Mouse (Mus musculus): ENCODE results near the gene Dpt.
"Not testable (repeated sequence)": the region's sequence is repeated elsewhere in the genome, so short reads cannot be mapped to it uniquely, and the experiment has no call there.

Dpt gene

DNA sequence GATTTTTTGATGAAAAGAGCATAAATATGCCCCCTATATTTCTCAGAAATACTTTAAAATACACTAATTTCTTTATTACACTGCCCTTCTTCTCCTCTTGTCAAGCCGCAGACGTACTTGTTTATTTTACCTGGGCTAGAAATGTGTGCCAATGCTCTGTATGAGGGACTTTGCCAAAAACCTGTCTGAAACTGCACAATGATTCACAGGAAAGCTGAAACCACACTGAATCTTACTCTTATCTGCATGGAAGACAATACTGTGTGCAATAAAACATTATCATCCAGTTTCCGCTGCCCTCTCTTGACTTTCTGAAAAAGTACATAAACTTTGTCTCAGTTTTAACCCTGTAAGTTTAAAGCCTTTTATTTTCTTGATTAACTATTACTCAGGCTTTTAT lies 20.9 kb downstream of the Dpt start:
- DNase-seq (ENCODE audit: low read depth, low spot score) = no peak

DNA sequence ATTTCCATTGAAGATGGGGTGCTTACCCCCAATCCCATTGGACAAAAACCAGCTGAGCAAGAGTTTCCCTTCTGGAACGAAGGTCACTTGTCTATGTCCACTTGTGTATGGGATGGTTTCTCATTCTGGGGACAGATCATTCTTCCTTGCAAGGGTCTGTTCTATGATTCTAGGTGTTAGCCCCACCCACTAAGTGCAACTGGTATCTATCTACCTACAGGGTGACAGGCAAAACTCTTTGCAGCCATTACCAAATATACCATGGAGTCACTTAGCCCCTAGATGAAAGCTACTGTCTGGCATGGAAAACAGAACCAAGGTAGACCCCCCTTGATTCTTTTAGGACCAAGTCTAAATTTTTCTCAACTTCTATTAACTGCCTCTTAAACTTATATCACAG lies 24.9 kb downstream of the Dpt start:
- no peak for DNase-seq (ENCODE audit: low read depth, low spot score)

DNA sequence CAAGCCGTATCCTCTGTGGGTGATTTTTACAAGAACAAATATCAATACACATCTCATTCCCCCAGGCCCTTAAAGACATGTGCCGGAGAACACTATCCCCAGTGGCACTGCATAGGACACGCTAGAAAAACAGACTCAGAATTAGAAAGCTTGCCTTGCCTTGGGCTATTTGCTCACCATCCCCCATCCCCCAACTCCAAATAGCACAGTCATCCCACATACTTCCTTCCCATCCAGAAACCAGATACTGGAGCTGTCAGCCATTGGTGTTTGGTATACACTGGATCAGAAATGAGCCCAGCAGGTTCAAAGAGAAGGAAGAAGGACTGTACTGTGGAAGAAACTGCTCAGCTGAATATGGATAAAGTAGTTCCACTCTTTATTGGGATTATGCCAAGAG lies 25.4 kb downstream of the Dpt start:
- DNase-seq (ENCODE audit: low read depth, low spot score) = no peak

DNA sequence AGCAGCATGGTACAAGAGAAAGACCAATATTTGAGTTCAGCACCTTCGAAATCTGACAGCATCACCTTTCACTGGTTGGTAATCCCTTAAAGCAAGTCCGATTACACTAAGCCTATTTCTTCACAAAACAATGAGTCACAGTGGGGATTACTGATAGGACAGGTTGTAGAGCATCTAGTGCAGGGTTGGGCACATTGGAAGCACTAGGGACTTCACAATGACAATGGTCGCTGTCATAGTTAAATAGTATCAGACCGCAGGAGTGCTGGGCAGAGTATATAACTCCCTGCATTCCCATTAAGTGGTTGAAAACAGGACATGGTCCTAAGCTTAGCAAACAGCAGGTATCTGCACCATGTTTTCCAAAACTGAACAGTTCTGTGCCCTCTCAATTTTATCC lies 25.8 kb downstream of the Dpt start:
- no peak for DNase-seq (ENCODE audit: low read depth, low spot score)

DNA sequence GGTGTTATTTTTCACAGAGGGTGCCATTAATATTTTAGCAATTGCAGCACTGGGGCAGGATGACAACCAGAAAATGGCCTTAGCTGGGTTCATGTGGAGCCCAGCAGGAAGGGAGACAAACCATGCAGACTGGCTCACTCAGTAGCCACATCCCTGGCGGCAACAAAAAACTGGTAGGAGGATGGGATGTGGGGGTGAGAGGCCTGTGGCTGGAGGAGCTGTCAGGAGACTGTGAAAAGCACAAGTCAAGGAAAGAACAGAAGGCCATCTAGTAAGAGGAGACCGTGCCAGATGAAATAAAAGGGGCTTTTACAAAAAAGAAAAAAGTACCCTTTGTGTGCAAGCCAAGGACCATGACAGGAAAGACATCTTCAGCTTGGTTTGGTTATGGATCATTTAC lies 28.5 kb downstream of the Dpt start:
- no peak for DNase-seq (ENCODE audit: low read depth, low spot score)

DNA sequence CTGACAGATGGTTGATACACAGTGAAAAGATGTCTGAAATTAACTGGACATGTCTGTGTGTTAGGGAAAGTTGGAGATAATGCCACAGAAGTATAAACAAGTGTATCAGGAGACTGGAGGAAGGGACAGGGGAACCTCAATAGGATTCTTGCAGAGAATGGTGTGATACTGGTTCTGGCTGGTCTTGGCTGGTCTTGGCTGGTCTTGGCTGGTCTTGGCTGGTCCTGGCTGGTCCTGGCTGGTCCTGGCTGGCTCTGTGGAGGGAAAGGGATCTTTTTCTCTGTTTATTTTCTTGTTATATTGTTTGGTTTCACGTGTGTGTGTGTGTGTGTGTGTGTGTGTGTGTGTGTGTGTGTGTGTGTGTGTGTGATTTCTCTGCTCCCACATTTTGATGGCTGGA lies 33.4 kb downstream of the Dpt start:
- no peak for DNase-seq (ENCODE audit: low read depth, low spot score)

DNA sequence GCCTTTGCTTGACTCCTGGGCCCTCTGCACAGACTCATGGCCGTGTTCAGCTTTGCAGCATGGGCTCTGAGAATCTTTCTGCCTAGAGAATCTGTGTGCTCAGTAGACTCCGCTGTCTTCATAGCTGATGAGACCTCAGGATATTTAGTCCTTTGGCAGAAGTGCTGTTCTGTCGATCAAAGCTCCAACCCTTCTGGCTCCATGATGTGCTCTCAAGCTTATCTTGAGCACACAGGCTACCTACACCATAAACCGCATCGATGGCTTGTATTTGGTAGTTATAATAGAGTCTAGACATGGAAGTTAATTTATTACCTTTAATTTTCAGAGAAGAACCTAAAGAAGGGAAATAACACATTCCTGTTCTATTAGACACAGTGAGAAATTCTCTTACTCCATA lies 36.0 kb downstream of the Dpt start:
- DNase-seq (ENCODE audit: low read depth, low spot score) = no peak

DNA sequence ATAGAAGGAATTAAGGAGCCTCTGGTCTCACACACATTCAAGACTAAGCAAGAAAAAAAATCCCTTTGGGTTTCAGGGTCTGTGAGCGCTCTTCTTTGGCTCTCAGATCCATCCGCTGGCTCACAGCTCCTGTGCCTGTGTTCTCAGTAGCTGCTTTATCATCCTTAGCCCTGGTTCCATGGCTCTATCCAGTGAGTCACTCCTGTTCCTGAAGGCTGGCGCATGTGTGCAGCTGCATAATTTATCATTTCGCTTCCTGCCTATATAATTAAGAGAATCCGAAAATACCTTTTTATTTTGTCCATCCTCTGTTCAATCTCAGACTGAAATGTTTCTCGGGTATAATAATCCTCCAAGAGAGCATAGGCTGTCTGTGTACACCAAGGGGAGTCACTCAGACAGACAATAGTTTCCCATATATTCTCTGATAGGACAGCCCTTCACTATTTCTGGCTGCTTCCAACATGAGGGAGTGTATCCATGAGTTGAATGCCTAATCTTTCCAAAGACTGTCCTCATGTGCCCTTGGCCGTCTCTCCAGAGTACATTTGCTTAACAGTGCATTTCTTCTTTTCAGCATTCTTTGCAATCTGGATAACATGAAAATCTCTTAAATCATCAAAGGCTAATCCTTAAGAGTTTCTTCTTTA lies 52.3 kb downstream of the Dpt start:
- no peak for DNase-seq (ENCODE audit: low read depth, low spot score)

DNA sequence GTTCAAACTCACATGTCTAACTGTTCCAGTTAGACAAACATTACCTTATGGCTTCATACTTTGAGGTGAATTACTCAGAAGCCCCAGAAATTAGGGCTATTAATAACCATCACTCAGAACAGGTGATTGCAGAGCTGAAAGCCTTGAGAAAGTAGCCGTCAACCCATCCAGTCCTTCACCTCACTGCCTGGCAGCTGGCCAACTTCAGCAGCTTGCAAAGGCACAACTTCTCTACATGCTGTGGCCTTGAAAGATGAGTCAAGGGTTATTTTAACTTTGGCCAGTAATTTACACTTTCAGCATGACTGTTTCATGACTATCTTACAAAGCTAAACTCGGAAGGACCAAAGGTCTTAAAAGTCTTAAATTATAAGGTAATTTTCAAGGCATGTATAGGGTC lies 59.3 kb downstream of the Dpt start:
- not testable (repeated sequence) for DNase-seq (ENCODE audit: low read depth, low spot score)

DNA sequence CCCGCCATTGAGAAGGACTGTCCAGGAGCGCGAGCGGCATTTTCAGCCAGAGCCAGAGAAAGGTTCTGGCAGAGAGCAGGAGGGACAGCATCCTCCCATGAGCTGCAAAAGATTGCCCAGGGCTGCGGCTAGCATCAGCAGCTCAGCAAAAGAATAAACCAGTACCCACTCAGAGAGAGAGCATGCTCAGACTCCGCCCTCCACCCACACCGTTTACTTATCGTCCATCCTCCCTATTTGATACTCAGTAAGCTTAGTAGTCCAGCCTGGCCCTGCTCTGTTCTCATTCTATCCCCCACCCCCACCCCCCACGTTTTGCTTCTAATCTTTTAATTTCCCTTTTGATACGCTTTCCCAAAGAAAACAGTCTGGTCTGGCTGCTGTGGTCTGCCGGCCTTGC lies 63.5 kb downstream of the Dpt start:
- DNase-seq (ENCODE audit: low read depth, low spot score) = no peak

DNA sequence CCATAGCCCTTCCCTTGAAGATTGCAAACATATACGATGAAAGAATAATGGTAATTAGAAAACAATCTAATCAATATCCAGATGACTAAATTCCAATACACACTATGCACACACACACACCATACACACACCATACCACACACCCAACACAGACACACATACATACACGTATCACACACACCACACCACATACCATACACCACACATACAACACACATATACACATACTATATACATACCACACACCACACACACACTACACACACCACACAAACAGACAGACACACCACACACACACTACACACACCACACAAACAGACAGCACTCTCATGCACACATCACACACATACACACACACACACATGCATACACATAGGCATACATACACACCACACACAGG lies 64.3 kb downstream of the Dpt start:
- DNase-seq (ENCODE audit: low read depth, low spot score) = no peak

DNA sequence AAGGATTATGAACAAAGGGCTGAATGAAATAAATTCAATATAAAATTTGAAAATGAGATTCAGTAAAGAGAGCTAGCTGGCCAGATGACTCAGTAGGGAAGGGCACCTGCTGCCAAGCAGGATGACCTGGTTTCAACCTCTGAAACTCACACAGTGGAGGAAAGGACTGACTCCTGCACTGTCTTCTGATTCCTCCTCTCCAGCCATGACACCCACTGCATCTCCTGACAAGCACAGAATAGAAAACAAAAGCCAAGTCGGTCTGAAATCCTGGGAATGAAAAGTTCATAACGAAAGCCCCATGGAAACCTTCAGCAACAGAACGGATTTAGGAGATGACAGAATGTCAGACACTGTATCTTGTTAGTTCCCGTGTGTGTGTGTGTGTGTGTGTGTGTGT lies 65.1 kb downstream of the Dpt start:
- DNase-seq (ENCODE audit: low read depth, low spot score) = no peak

DNA sequence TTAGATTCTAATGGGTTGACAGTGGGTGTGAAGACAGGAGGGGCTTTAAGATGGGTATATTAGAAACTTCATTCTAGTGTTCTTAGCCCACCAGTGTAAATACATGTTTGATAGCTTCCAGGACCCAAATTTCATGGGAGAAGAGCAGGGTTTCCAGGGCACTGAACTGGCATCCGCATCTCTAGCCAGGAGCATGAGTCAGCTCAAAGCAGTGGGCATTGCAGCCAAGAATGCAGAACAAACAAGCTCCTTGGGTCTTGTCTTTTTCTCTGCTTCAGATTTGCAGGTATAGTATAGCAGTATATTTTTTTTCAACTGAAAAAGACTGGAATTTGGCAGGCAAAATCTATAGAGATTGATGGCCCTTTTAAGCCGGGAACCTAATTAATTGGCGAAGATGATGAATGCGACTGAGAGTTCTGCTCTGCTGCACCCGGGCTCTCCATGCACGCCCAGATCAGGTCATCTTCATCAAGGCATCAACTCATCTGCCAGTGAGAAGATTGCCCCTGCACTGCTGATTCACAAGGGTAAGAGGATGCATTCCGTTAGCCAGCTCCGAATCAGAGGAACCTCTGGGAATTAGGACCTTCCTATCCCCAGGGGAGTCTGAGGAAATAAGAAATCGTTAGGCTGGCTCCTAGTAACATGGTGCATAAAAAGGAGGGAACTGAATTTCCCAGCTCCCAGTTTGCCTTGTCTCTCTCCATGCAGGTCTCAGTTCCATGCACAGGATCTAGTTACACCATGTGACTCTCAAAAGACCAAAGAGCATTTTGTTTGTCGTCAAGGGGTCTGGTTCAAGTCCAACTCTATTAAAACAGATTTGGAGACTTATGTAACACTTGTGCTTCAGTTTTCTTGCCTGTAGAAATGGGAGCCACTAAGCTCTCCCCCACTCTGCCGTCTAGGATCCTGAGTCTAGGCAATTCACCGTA lies 66.8 kb downstream of the Dpt start:
- DNase-seq (ENCODE audit: low read depth, low spot score) = no peak

DNA sequence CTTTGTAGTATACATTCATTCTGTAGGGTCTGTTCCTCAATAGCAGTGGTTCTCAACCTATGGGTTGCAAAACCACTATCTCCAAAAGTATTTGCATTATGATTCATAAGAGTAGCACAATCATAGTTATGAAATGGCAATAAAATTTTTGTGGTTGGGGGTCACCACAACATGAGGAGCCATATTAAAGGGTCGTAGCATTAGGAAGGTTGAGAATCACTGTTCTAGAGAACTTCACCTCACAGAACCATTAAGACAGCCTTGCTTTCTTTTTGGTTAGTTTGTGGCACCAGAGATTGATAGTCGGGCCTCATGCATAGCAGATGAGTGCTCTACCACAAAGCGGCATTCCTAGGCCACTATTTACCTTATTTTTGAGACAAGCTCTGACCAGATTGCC lies 68.2 kb downstream of the Dpt start:
- no peak for DNase-seq (ENCODE audit: low read depth, low spot score)

DNA sequence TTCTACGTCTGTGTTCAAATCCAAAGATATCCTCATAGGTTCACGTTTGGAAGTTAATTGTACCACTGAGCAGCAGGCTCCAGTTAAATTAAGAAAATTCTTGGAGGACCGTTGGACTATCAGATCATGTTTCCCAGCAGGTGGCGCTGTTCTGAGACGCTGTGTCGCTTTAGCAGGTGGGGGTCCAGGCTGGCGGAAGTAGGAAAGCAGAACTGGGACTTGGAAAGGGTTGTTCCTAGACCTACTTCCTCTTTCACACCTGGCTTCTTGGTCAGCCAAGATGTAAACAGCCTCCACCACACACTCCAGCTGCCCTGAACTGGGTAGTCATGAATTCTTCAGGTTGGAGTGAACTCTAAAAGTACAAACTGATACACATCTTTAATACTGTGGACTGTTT lies 74.2 kb downstream of the Dpt start:
- no peak for DNase-seq (ENCODE audit: low read depth, low spot score)

Data from retina, adult 2 months (tissue).